Mouse (Mus musculus): ENCODE results near the gene Wnt9b. TPM values are rescaled to one million over a fixed set of nuclear protein-coding genes. Genes with fewer than 3 reads are reported as not detected.

Gene Wnt9b
- polyA plus RNA-seq, 1 experiment, result not detected

DNA sequence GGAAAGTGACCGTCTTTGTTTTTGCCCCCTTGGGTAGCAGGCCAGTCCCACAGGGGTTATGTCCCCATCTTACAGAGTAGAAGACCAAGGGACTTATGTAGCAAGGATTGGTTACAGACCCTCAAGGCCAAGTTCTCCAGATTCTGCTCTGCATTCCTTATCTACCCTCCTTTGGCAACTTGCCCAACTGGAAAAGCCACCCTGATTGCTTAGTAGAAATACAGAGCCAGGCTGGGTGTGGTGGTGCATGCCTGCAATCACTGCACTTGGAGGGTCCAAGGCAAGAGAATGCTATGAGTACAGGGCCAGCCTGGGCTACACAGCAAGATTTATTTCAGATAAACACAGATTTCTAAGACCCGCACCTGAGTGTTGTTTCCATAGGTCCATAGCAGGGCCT, 15.7 kb downstream of the Wnt9b start:
- TF ChIP-seq TAL1 (IDR thresholded peaks at IDR 0.05; ENCODE audit: low read length), result no peak
- TF ChIP-seq GATA1 (IDR thresholded peaks at IDR 0.05; ENCODE audit: low read length), result no peak
- no peaks in the 10 kb centered on the region for H3K4me1 ChIP-seq (ENCODE audit: control insufficient read depth)
- H3K9me3 ChIP-seq (ENCODE audit: control insufficient read depth, low read length), result no peaks in the 10 kb centered on the region
- H3K4me3 ChIP-seq (replicated peaks), result no peak overlapping the region
- no peaks in the 10 kb centered on the region for H3K36me3 ChIP-seq (ENCODE audit: control insufficient read depth)
- no peaks in the 10 kb centered on the region for H3K27me3 ChIP-seq (ENCODE audit: control insufficient read depth)

- H3K4me1 ChIP-seq (ENCODE audit: control insufficient read depth), result no peaks in the 10 kb centered on the region
- TF ChIP-seq GATA1 (IDR thresholded peaks at IDR 0.05; ENCODE audit: low read length) (no peak), TAL1 (IDR thresholded peaks at IDR 0.05; ENCODE audit: low read length) (no peak)
- no peaks in the 10 kb centered on the region for H3K27me3 ChIP-seq (ENCODE audit: control insufficient read depth)
- no peaks in the 10 kb centered on the region for H3K36me3 ChIP-seq (ENCODE audit: control insufficient read depth)
- H3K4me3 ChIP-seq (replicated peaks), result no peak overlapping the region
- no peaks in the 10 kb centered on the region for H3K9me3 ChIP-seq (ENCODE audit: control insufficient read depth, low read length)
Measured at GRCm38 (mm10) chr11:103733069-103733468, 16.6 kb downstream of the Wnt9b start.

- no peaks in the 10 kb centered on the region for H3K4me1 ChIP-seq (ENCODE audit: control insufficient read depth)
- TF ChIP-seq GATA1 (IDR thresholded peaks at IDR 0.05; ENCODE audit: low read length) (no peak), TAL1 (IDR thresholded peaks at IDR 0.05; ENCODE audit: low read length) (no peak)
Measured at GRCm38 (mm10) chr11:103732306-103732705, 17.3 kb downstream of the Wnt9b start.

GRCm38 (mm10) chr11:103731594-103731993, 18.0 kb downstream of the Wnt9b start:
- no peak for TF ChIP-seq TAL1 (IDR thresholded peaks at IDR 0.05; ENCODE audit: low read length)
- TF ChIP-seq GATA1 (IDR thresholded peaks at IDR 0.05; ENCODE audit: low read length), result no peak
- Histone ChIP-seq H3K9me3 (ENCODE audit: control insufficient read depth, low read length) (no peaks in the 10 kb centered on the region), H3K27me3 (ENCODE audit: control insufficient read depth) (no peaks in the 10 kb centered on the region), H3K36me3 (ENCODE audit: control insufficient read depth) (no peaks in the 10 kb centered on the region), H3K4me3 (replicated peaks) (no peak overlapping the region), H3K4me1 (ENCODE audit: control insufficient read depth) (no peaks in the 10 kb centered on the region)

More at GRCm38 (mm10) chr11:103732306-103732705, 17.3 kb downstream of the Wnt9b start:
- Histone ChIP-seq H3K9me3 (ENCODE audit: control insufficient read depth, low read length) (no peaks in the 10 kb centered on the region), H3K27me3 (ENCODE audit: control insufficient read depth) (no peaks in the 10 kb centered on the region), H3K36me3 (ENCODE audit: control insufficient read depth) (no peaks in the 10 kb centered on the region), H3K4me3 (replicated peaks) (no peak overlapping the region)

DNA sequence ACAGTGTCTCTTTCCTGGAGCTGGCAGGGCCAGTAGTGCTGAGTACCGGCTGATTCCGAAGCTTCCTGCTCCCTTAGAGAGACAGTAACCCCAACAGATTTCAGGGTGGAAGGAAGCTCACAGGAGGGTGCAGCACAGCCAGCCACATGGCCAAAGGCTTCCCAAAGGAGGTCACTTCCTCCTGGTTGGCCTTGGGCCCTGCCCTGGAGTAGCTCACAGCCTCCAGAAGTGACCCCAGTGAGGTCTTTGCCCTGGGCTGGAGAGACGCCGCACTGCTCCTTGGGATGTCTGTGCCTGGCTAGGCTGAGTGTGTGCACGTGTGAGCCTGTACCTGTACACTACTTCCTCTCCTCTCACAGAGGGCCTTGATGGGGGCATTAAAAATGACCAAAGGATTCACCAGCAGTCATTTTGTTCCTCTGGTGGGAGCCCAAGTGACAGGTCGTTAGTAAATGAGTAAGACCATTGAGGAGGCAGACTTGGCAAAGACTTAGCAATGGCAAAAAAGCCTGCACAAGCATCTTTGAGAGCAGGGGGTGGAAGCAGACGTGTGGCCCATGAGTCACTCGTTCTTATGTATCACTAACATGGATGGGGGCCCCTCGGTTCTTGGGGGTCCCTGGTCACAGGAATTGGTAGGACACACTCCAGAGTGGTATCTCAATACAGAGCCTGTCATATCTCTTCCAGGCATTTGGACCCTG, 20.2 kb downstream of the Wnt9b start:
- TF ChIP-seq GATA1 (IDR thresholded peaks at IDR 0.05; ENCODE audit: low read length) (no peak), TAL1 (IDR thresholded peaks at IDR 0.05; ENCODE audit: low read length) (no peak)
- H3K4me1 ChIP-seq (ENCODE audit: control insufficient read depth), result no peaks in the 10 kb centered on the region
- no peaks in the 10 kb centered on the region for H3K27me3 ChIP-seq (ENCODE audit: control insufficient read depth)
- no peaks in the 10 kb centered on the region for H3K9me3 ChIP-seq (ENCODE audit: control insufficient read depth, low read length)
- H3K4me3 ChIP-seq (replicated peaks), result no peak overlapping the region
- H3K36me3 ChIP-seq (ENCODE audit: control insufficient read depth), result no peaks in the 10 kb centered on the region

GRCm38 (mm10) chr11:103724331-103724771, 25.3 kb downstream of the Wnt9b start:
- TF ChIP-seq GATA1 (IDR thresholded peaks at IDR 0.05; ENCODE audit: low read length) (no peak), TAL1 (IDR thresholded peaks at IDR 0.05; ENCODE audit: low read length) (no peak)
- Histone ChIP-seq H3K27me3 (ENCODE audit: control insufficient read depth) (no peaks in the 10 kb centered on the region), H3K4me3 (replicated peaks) (no peak overlapping the region), H3K4me1 (ENCODE audit: control insufficient read depth) (no peaks in the 10 kb centered on the region), H3K9me3 (ENCODE audit: control insufficient read depth, low read length) (no peaks in the 10 kb centered on the region), H3K36me3 (ENCODE audit: control insufficient read depth) (no peaks in the 10 kb centered on the region)

DNA sequence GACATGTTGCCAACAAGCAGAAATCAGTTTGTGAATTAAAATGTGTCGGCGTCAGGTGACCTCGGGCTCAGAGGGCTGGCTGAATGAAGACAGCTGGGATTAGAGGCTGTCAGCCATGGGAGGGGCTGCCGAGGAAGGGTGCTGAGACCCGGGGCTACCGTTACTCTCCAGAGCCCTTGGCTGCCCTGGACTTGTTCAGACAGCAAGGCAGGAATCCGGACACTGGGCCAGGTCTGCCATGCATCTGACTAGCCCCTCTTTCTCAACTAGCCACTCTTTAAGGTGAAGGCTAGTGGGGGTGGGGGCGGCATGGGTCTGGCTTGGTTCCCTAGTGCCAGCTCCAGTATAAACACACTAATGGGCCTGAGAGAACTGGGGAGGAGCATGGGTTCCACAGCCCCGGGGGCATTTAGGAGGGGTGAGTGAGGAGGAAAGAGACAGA, 27.6 kb downstream of the Wnt9b start:
- no peaks in the 10 kb centered on the region for H3K4me1 ChIP-seq (ENCODE audit: control insufficient read depth)
- TF ChIP-seq GATA1 (IDR thresholded peaks at IDR 0.05; ENCODE audit: low read length) (no peak), TAL1 (IDR thresholded peaks at IDR 0.05; ENCODE audit: low read length) (no peak)
- no peaks in the 10 kb centered on the region for H3K36me3 ChIP-seq (ENCODE audit: control insufficient read depth)
- no peaks in the 10 kb centered on the region for H3K9me3 ChIP-seq (ENCODE audit: control insufficient read depth, low read length)
- H3K4me3 ChIP-seq (replicated peaks), result no peak overlapping the region
- no peaks in the 10 kb centered on the region for H3K27me3 ChIP-seq (ENCODE audit: control insufficient read depth)

DNA sequence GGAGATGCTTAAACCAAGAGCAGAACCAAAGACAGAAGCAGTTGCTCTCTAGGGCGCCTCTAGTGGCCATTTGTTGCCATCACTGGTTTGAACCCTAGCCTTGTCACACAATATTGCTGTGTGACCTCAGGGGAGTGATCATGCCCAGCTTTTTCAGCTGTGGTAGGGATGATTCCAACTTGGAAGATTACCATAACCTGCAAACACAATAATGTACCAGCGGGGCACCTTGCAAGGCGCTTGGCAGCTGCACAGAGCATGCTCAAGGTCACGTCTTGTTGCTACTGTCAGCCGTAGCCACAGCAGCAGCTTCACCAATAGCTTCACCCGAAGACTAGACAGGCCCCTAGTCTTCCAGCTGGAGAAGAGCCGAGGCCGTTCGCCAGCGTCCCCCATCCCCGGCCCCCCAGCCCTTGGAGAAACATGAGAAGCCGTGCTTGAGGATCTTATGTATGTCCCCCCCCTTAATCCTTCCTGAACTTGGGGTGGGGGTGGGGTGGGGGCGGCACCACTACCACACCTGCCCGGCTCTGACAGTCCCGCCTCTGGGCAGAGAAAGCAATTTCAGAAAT, 28.1 kb downstream of the Wnt9b start:
- H3K9me3 ChIP-seq (ENCODE audit: control insufficient read depth, low read length), result no peaks in the 10 kb centered on the region
- TF ChIP-seq TAL1 (IDR thresholded peaks at IDR 0.05; ENCODE audit: low read length), result no peak
- no peak for TF ChIP-seq GATA1 (IDR thresholded peaks at IDR 0.05; ENCODE audit: low read length)
- H3K27me3 ChIP-seq (ENCODE audit: control insufficient read depth), result no peaks in the 10 kb centered on the region
- no peaks in the 10 kb centered on the region for H3K4me1 ChIP-seq (ENCODE audit: control insufficient read depth)
- no peak overlapping the region for H3K4me3 ChIP-seq (replicated peaks)
- H3K36me3 ChIP-seq (ENCODE audit: control insufficient read depth), result no peaks in the 10 kb centered on the region

GRCm38 (mm10) chr11:103719436-103719835, 30.2 kb downstream of the Wnt9b start:
- H3K4me1 ChIP-seq (ENCODE audit: control insufficient read depth), result no peaks in the 10 kb centered on the region
- no peaks in the 10 kb centered on the region for H3K36me3 ChIP-seq (ENCODE audit: control insufficient read depth)
- no peaks in the 10 kb centered on the region for H3K9me3 ChIP-seq (ENCODE audit: control insufficient read depth, low read length)
- no peaks in the 10 kb centered on the region for H3K27me3 ChIP-seq (ENCODE audit: control insufficient read depth)
- no peak for TF ChIP-seq GATA1 (IDR thresholded peaks at IDR 0.05; ENCODE audit: low read length)
- no peak for TF ChIP-seq TAL1 (IDR thresholded peaks at IDR 0.05; ENCODE audit: low read length)
- no peak overlapping the region for H3K4me3 ChIP-seq (replicated peaks)

Data from erythroblast, embryonic 14.5 days (primary cell).